Mouse (Mus musculus): ENCODE data around the gene Aym1.
"Not testable (repeated sequence)": the region's sequence is repeated elsewhere in the genome, so short reads cannot be mapped to it uniquely, and the experiment has no call there.

Aym1 gene

DNA sequence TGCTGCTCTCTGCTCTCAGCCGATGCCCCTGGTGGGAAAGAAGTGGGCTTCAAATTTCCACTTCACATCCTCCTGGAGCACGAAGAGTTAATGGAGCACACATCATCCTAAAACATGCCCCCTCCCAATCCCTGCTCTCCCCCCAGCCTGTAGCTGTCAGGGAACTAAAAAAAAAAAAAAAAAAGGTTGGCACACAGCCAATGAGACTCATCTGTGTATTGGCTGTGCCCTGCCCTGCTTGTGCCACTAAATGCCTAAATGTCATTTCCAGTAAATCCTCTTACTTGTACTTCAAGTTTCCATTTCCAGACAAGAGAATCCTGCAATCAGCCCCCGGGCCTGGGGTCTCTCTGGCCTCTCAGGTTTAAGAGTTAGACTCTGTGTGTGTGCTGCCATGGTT, 562 bp downstream of the Aym1 start:
- DNase-seq = no peak

DNA sequence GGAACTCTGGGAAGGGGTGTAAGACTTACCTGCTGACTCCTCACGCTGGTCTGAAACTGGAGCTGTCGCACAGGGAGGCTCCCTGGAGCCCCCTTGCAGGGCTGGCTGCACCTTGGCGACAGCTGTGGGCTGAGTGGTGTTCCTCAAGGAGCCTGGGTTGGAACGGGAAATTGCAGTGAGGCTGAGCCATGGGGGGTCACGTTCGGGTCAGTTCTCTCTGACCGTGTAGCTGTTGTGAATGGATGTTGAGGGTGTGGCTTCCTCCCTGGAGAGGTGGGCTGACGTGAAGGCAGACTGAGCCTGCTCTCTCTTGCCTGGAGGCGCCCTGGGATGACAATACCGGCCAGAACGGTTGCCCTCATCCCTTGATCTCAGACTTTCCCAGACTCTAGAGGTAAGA, 1.7 kb downstream of the Aym1 start:
- DNase-seq = no peak

DNA sequence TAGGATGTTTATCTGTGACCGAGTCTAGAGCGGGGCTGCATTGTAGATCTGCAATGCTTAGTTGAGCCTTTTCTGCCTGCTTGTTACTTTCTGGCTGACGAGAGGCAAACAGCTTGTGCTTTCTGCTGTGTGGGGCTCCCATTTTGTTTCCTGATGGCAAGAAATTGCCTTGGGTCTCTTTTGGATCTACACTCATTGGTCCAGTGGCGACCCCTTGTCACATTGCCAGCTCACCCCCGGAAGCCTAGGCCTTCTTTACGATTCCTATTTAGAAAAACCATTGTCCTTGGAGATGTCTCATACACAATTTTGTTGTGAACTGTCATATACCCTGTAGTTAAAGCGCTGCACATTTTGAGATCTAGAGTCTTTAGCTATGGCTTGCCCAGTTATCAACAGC, 4.2 kb downstream of the Aym1 start:
- no peak for DNase-seq

DNA sequence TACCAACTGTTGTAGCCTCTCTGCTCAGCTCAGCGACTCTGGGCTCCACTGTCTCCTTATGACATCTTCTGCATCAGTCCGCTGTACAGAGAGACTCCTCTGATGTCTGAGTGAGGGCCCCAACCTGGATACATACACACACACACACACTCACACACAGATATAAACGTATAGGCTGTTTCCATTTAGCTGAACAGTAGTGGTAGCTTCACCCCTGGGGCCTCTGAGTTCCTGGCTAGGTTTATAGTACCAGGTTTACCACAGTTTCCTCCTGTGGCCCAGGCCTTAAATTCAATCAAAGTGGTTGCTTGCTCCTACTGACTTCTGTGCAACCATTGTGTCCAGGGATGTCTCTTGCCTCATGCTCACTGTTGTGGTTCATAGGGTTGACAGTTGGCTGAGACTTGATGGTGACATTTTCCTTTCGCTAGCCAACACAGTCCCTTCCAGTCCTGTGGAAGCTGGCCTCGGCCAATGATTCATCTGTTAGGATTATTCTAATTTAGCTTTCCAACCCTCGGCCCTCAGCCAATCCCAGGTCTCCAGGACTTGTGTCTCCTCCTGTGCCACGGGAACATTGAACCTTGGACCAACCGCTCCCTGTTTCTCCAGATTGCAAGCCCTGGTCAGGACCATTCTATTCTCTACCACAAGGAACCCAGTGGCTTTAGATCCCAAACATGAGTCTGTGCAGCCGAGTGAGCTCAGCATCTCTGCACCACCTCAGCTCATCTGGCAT, 5.3 kb downstream of the Aym1 start:
- peak; percentile 45 for DNase-seq

DNA sequence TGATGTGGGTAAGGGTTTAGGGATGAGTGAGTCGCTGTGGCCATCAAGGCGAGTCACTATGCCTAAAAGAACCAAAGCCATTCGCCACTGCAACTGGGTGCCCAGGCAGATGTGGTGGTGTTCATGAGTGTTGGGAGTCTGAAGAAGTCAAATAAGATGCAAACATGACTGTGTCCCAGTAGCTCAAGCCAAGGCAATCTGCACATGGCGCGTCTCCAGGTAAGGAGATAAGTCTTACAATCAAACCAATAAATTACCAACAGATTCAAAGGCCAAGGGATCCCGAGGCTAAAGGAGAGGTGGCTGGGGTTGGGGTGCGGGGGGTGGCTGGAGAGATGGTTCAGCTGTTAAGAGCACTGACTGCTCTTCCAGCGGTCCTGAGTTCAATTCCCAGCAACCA, 6.1 kb downstream of the Aym1 start:
- DNase-seq = no peak

DNA sequence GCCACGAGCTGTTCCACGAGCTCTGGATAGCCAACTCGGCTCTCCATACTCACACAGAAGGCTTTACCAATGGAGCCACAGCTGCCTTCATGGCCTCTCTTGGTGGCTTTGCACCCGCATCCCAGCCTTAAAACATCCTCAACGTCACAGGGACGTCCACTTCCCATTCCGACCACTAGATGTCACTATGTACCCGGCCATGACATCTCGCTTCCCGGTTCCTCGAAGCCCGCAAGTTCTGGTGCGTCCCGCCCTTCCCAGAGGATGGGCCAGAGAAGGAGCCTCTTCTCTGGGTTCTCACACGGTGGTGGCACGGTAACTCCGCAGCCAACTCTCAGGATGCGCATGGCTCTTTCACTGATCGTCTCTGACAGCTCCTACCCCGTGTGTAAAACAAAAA, 8.8 kb downstream of the Aym1 start:
- peak; percentile 43 for DNase-seq

DNA sequence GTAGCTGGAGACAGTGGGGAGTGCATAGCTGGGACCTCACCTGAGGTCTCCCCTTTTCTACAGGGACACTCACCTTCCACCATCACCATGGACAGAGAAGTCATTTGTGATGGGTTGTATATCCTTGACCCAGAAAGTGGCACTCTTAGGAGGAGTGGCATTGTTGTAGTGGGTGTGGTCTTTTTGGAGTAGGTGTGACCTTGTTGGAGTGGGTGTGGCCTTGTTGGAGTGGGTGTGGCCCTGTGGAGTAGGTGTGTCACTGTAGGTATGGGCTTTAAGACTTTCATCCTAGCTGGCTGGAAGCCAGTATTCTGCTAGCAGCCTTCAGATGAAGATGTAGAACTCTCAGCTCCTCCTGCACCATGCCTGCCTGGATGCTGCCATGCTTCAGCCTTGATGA, 10.6 kb downstream of the Aym1 start:
- DNase-seq = not testable (repeated sequence)

DNA sequence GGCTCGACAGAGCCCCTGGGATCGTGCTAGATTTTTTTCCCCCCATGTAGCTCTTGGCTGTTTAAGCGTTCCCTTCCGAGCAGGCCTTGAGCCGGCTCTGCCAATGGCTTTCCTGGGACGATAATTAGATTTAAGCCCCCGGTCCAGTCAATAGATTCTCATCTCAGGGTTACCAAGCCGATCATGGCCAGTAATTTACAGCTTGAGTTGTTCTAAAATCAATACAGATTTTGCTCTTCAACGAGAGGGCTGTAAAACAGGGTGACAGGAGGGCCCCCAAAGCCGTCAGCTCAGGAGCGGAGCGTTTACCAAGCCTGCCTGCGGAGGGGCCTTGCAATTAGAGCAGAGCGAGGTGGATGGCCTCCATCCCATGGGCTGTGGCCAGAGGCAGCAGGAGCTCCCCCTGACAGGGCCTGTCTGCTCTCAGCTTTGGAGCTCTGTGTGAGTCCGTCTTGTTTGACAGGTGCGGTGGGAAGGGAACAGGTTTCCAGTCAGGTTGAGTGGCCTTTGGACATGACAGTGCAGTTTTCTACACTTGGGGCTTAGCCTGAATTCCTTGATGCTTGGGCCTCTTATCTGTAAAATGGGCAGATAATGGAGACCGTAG, 12.3 kb downstream of the Aym1 start:
- DNase-seq = no peak

DNA sequence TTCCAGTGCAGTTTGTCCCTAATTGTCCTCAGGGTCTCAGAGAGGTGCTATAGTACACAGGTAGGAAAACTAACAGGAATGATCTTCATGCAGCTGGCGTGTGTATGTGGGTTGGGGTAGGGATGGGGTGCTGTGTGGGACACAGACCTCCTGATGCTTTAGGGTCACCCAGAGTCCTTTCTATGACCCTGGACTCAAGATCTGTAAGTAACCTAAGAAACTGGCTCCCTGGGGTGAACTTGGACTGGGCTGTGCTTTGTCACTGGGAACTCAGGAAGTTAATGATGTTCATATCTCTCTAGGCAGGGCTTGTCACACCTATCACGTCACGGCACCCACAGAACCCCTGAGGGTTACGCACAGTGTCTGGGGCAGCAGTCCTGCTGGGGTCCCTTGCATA, 15.4 kb downstream of the Aym1 start:
- no peak for DNase-seq

DNA sequence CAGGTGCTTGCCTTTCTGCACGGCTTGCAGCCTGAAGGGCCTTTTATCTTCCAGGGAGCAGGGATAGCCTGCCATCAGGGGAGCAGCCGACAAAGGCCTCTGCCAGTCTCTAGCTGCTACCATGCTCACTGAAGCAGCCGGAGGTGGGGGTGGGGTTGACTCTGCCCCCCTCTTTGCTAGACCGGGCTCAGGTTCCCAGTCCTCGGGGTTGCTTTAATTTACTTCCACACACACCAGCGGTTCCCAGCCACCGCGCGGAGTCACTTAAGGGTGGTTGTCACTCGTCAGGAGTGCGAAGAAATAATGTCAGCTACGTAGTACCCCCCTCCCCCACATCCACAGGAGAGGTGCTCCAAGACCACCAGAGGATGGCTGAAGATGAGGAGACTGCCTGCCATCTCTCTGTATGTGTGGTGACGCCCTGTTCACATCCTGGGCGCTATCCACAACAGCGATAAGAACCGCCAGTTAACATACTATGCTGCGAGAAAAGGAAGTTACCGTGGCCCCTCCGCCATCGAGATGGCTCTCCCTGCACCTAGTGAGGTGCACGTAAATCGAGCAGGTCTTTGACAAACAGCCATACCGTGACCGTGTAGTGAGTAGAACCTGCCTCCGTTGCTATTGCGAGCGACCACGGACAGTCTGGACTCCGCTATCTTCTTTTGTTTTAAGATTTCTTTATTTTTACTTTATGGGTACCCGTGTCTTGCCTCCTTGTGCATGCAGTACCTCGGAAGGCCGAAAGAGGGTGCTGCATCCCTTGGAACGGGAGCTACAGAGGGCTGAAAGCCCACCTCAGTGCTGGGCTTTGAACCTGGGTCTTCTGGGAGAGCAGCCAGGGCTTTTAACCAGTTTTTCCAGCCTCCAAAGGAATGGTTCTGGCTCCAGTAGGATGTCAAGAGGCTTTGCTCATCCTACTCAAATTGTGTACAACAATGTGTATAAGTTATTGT, 16.2 kb downstream of the Aym1 start:
- no peak for DNase-seq

DNA sequence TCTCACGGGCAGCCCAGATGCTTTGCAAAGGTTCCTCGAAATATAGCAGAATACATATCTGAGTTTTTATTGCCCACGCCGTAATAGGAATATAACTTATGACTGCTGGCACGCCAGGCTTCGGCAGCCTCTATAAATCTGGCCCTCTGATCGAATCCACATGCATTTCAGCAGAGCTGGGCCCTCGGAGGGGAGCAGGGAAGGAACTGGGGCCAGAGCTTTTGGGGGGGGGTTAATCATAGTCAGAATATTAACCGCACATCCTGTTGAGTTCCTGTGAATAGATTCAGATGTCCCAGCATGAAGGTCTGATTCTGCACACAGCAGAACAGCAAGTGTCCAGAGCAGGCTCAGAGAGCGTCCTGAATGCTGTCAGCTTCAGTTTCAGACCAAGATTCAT, 17.2 kb downstream of the Aym1 start:
- no peak for DNase-seq

DNA sequence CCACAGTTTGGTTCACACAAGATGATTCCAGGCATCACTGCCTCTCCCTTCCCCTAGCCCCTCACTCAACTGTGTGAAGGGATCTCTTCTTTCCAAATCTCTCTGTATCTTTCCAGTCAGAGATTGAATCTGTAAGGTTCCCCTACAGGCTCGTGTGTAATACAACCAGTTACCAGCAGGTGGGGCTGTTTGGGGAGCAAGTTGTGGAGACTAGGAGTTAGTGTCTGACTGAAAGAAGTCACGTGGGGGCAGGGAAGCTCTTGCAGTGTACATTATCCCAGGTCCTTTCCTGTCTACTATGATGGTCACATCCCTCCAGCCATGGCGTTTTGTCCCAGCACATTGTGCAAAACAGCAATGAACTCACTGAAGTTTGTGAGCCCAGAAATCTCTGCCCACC, 18.7 kb downstream of the Aym1 start:
- DNase-seq = no peak

DNA sequence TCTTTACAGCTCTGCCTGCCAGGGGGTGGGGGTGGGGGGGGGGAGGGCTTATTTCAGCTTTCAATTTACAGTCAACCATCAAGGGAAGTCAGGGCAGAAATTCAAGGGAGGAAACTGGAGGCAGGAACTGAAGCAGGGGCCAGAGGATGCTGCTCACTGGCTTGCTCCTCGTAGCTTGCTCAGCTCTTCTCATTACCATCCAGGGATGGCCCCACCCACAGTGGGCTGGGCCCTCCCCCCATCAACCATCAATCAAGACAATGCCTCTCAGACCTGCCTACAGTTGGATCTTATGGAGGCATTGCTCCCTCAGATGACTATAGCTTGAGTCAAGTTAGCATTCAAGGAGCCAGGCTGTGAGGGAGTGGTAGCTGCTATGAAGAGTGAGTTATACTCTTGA, 19.2 kb downstream of the Aym1 start:
- no peak for DNase-seq

DNA sequence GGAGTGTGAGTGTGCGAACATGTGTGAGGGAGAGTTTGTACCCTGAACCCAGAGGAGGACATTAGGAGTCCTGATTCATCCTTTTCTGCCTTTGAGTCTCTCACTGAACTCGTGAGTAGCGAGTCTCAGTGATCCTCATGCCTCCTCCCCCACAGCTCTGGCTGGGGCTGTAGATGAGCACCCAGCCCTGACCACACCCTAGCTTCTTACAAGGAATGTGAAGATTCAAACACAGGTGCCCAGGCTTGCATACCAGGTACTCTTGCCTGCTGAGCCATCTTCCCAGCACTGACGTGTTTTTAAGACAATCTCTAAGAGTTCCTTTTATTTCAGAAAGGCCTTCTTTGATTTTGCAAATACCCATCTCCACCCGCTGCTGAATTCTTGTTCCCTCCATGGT, 22.3 kb downstream of the Aym1 start:
- DNase-seq = no peak

DNA sequence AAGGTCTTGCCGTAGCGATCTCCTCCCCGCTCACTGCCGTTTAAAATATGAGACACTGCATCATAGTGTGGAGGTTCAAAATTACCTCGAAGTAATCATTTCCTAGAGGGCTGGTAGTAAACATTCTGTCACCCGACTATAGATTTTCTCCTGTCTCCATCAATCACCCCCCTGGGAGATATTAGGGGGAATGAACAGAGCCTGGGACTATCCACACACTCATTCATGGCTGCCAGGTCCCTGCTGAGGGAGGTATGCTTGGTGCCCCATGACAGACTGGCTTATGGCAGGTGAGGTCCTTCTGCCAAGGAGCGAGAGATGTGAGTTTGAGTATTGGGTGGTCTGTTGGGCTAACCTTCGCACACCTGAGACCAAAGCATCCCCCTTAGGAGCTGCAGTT, 23.5 kb downstream of the Aym1 start:
- DNase-seq = no peak

DNA sequence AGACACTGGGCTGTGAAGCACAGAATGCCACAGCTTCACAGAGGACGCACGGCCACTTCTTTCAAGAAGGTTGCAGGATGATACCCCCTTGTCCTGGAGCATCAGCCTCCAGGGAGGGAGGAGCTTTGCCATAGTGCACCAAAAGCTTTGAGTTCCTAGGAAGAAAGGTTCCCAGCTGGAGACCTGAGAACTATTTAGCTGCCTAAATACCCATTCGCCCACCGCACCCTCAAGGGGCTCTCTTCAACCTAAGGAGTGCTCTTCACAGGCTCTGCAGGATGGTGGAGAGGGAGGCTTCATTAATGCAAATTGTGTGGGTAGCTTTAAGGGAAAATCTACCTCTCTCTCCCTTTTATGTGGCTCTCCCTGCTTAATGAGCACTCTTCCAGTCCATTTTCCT, 25.5 kb downstream of the Aym1 start:
- no peak for DNase-seq

DNA sequence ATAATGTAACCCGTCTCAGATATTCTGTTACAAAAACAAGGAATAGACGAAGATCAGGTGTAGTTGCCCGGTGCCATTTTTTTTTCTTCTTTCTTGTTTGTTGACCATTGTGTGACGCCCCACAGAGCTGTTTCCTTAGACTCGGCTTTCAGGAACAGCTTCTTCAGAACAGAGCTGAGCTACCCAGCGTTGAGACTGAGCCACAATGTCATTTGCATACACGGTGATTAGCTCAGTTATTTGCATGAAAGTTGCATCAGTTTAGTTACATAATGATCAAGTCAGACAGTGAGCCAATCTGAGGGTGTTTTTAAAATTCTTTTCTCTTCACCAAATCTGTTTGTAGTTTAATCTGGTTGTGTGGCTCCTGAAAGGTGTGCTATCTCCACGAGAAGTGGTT, 36.7 kb downstream of the Aym1 start:
- no peak for DNase-seq

DNA sequence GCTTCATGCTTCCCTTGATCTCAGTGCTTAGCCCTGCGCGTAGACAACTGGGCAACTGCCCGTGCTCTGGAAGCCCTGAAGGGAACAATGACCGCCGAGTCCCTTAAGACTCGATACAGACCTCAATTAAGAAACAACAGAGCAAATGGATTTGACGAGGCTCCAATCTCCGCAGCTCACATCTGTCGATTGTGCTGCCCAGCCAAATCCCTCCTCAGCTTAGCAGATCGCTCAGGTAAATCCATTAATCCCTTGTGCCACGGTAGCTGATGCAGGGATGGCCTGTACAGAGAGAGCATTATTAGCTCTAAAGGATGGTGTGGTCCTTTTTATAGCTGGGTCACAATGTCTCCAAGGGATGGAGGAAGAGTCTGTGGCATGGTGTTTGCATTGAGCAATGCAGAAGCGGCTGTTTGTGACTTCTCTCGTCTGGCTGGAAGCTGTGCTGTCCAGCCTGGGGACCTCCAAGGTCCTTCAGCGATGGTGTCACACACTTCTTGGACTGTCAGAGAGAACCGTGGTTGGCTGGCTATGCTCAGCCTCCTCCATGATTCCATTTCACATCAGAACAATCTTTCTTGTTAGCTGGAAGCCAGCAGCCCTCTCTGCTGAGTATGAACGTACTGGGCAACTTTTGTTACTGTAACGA, 39.3 kb downstream of the Aym1 start:
- no peak for DNase-seq

DNA sequence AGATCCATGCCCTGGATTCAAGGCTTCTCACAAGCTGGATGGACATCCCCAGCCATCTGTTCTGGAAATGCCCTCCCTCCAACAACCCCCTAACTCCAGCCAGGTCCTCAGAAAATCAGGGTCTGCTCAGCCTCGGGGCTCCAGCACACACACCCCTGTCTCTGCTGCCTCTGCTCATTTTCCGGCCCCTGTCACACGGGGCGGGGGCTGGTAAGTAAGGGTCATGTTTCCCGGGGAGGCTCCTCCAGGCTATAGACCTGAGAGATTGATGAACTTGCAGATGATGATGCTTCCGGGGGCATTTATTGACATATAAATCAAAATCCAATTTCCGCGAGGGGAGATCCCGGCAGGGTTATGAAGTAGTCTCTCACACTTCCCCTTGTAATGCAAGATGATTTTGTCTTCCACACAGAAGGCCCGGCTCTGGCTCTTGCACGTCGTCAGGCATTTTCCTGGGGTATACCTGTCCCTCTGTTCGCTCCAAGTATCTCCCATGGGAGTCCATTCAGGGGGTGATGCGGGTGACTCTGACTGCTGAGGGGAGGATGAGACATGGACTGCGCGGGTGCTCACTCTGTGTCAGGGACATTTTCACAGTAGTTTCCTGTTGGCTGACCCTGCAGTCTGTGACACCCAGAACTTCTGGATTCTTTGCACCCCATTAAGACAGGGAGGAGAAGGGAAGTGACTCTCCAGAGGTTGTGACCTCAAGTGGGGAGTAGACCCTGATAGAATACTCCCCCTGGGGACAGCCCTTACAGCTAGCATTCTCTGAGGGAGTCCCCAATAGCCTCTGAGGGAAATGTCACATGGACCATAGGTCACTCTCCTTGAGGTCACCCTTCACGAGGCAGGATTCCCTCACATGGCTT, 40.6 kb downstream of the Aym1 start:
- no peak for DNase-seq

DNA sequence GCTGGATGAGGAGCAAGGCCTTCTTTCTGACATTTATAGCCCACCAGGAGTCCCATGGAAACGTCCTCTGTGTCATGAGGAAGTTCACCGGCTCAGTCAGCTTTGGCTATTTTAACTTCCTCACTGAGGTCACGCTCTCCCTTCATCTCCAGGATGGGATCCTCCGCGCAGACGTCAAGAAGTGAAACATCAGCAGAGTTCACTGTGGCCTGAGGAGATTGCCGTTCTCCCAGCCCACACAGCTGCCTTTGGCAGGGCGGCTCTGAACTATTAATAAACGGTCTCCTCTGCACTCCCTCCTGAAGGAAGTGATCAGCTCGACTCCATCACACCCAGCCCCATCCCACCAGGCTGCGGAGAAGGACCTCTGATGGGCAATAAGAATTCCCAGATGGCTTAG, 45.6 kb downstream of the Aym1 start:
- no peak for DNase-seq

DNA sequence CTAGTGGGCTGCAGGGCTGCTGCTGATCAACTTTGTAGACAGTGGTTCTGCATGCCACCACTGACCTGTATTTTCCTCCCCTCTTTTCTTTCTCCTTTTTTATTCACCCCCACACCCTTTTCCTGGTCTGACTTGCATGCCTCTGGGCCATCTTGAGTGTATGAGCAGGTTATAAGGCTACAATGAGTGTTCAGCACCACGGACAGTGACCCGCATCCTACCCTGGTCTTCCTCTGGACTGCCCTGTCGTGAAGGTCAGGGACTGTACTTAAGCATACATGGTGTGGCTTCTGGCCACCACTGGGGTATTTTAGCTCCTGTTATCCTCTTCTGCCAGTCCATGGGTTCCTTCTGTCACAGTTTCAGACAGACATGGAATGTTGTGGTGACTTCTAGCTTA, 50.3 kb downstream of the Aym1 start:
- peak; percentile 9 for DNase-seq
